Mouse (Mus musculus): Measurements from ENCODE around the gene Khdc4. TPM values are rescaled to one million over a fixed set of nuclear protein-coding genes. Genes with fewer than 3 reads are reported as not detected.

Gene Khdc4
- total and polyA plus RNA-seq, 3 experiments = 47.4 to 71.0 TPM; not detected in 1

DNA sequence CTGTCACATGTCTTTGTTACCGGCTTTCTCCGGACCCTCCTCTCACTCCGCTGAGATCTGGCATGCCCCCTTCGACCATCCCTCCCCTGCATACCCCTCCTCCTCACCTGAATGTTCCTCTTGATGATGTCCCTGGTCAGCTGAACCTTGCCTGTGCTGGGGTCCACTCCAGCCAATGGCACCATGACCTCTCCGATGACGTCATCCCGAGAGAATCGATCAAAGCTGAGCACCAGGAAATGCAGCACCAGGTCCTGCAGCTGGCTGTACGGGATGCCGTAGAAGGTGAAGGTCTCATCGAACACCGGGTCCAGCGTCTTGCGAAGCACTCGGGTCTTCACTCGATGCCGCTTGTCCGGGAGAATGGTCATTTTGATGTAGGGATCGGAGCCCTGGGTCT lies 76.0 kb downstream of the Khdc4 start:
- H3K27ac ChIP-seq (ENCODE audit: control insufficient read depth, low read depth, low read length) = no peak overlapping the region
- H3K9me3 ChIP-seq (replicated peaks; ENCODE audit: insufficient read depth, low read length) = no peaks in the 10 kb centered on the region
- no peak overlapping the region for H3K9ac ChIP-seq (ENCODE audit: control insufficient read depth, low read depth, low read length, poor library complexity, severe bottlenecking)
- no peak for DNase-seq (ENCODE audit: low read depth, low spot score)
- peaks cover 0 to 13% of the 10 kb centered on the region in 2 experiments; a peak in 2 of 4 replicates for H3K36me3 ChIP-seq (ENCODE audit: control insufficient read depth in 1 of 2, insufficient read depth in 2 of 2, low read length in 2 of 2)
- H3K27me3 ChIP-seq (ENCODE audit: control insufficient read depth in 1 of 2, insufficient read depth in 2 of 2, low read length in 2 of 2) = no peaks in the 10 kb centered on the region
- no peaks in the 10 kb centered on the region for H3K79me2 ChIP-seq (ENCODE audit: control insufficient read depth, insufficient read depth, low read length, poor library complexity)
- TF ChIP-seq MYB (IDR thresholded peaks at IDR 0.05; ENCODE audit: low read depth, low read length) (no peak), KAT2A (conservative IDR thresholded peaks at IDR 0.05; ENCODE audit: low read depth, low read length) (no peak), SIN3A (IDR thresholded peaks at IDR 0.05; ENCODE audit: low read length) (no peak), JUND (IDR thresholded peaks at IDR 0.05; ENCODE audit: low read depth, low read length) (no peak), NELFE (IDR thresholded peaks at IDR 0.05; ENCODE audit: low read depth, low read length) (no peak), MYC (IDR thresholded peaks at IDR 0.05; ENCODE audit: low read depth, low read length) (no peak), EP300 (IDR thresholded peaks at IDR 0.05; ENCODE audit: low read depth in 1 of 2, low read length in 2 of 2) (no peak), MAFK (IDR thresholded peaks at IDR 0.05; ENCODE audit: borderline replicate concordance, low read depth, low read length) (no peak), MAZ (IDR thresholded peaks at IDR 0.05; ENCODE audit: low read depth, low read length) (no peak), POLR2AphosphoS2 (IDR thresholded peaks at IDR 0.05; ENCODE audit: low read length) (no peak), HCFC1 (IDR thresholded peaks at IDR 0.05; ENCODE audit: low read depth, low read length) (no peak), TCF12 (IDR thresholded peaks at IDR 0.05; ENCODE audit: low read depth, low read length) (no peak), E2F4 (IDR thresholded peaks at IDR 0.05; ENCODE audit: borderline replicate concordance, low read depth, low read length) (no peak), NRF1 (IDR thresholded peaks at IDR 0.05; ENCODE audit: insufficient read depth, low read depth, low read length, poor library complexity, severe bottlenecking) (no peak), MAX (IDR thresholded peaks at IDR 0.05; ENCODE audit: low read length) (no peak), USF1 (IDR thresholded peaks at IDR 0.05; ENCODE audit: low read depth, low read length) (no peak)
- peaks cover 8 to 14% of the 10 kb centered on the region in 2 experiments; a peak in 3 of 4 replicates for H3K4me1 ChIP-seq (ENCODE audit: control insufficient read depth in 1 of 2, insufficient read depth in 2 of 2, low read length in 2 of 2)
- H3K4me3 ChIP-seq (ENCODE audit: control insufficient read depth in 1 of 2, insufficient read depth in 1 of 2, low read depth in 2 of 2, low read length in 2 of 2) = no peak overlapping the region

DNA sequence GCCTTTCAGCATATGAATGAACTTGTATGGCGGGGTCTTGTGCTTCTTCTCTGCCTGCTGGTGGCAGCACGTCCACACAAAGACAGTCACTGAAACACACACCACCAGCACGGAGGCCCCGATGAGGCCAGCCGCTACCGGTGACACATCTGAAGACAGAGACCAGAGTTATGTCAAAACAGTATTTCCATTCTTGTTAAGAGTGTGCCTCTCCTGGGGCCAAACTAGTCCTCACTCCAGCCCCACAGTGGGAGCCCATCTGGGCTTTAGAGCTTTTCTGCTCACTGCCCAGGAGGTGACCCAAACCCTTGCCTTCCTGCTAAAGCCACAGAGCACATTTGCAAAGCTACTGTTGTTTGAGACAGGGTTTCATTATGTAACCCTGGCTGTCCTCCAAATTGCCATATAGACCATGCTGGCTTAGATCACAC lies 76.8 kb downstream of the Khdc4 start:
- Histone ChIP-seq H3K79me2 (ENCODE audit: control insufficient read depth, insufficient read depth, low read length, poor library complexity) (no peaks in the 10 kb centered on the region), H3K4me3 (ENCODE audit: control insufficient read depth in 1 of 2, insufficient read depth in 1 of 2, low read depth in 2 of 2, low read length in 2 of 2) (no peak overlapping the region), H3K27me3 (ENCODE audit: control insufficient read depth in 1 of 2, insufficient read depth in 2 of 2, low read length in 2 of 2) (no peaks in the 10 kb centered on the region; a peak in 1 of 4 replicates), H3K36me3 (ENCODE audit: control insufficient read depth in 1 of 2, insufficient read depth in 2 of 2, low read length in 2 of 2) (peaks cover 0 to 13% of the 10 kb centered on the region in 2 experiments; a peak in 2 of 4 replicates), H3K9ac (ENCODE audit: control insufficient read depth, low read depth, low read length, poor library complexity, severe bottlenecking) (no peak overlapping the region), H3K27ac (ENCODE audit: control insufficient read depth, low read depth, low read length) (no peak overlapping the region), H3K9me3 (replicated peaks; ENCODE audit: insufficient read depth, low read length) (no peaks in the 10 kb centered on the region), H3K4me1 (ENCODE audit: control insufficient read depth in 1 of 2, insufficient read depth in 2 of 2, low read length in 2 of 2) (peaks cover 8 to 14% of the 10 kb centered on the region in 2 experiments; a peak in 3 of 4 replicates)
- TF ChIP-seq CTCF (IDR thresholded peaks at IDR 0.05 in 2 of 3, conservative IDR thresholded peaks at IDR 0.05 in 1 of 3; ENCODE audit: control insufficient read depth in 1 of 3, insufficient read depth in 1 of 3, low read depth in 2 of 3, low read length in 3 of 3, poor library complexity in 1 of 3, severe bottlenecking in 1 of 3) (peak in 2 of 3 experiments; percentile 17 to 31; a peak in 2 of 6 replicates), JUND (IDR thresholded peaks at IDR 0.05; ENCODE audit: low read depth, low read length) (no peak), RAD21 (IDR thresholded peaks at IDR 0.05; ENCODE audit: low read depth, low read length) (peak; percentile 28), SMC3 (IDR thresholded peaks at IDR 0.05; ENCODE audit: low read depth, low read length) (0 out of 2 replicates have a peak, but pooled peaks have one; percentile 8), CHD1 (IDR thresholded peaks at IDR 0.05; ENCODE audit: low read depth, low read length) (no peak)
- DNase-seq (ENCODE audit: low read depth, low spot score) = no peak

Other genes starting within 250 kb of the Khdc4 start
- gene Sema4a, start 224.6 kb upstream of the Khdc4 start, total RNA-seq (2012; rRNA removed) = 31.4 and 45.3 TPM in 2 replicates
- 10 to 100 TPM in 1 of 2 experiments, not detected in 1; 33.5 TPM for gene Sema4a, start 224.6 kb upstream of the Khdc4 start, polyA plus RNA-seq (2012; ENCODE audit: insufficient read depth in 1 of 2, insufficient read length in 2 of 2, low read depth in 1 of 2, low replicate concordance in 2 of 2, missing spikeins in 1 of 2)
- gene Lmna, start 175.8 kb upstream of the Khdc4 start, total RNA-seq (2012; rRNA removed) = 388 and 394 TPM in 2 replicates
- gene Lmna, start 175.8 kb upstream of the Khdc4 start, polyA plus RNA-seq (2012; ENCODE audit: insufficient read depth in 1 of 2, insufficient read length in 2 of 2, low read depth in 1 of 2, low replicate concordance in 2 of 2, missing spikeins in 1 of 2) = 100 to 1,000 TPM; 128 to 302 TPM
- 4.3 and 5.5 TPM in 2 replicates for gene Mex3a, start 153.4 kb upstream of the Khdc4 start, total RNA-seq (2012; rRNA removed)
- 10 to 100 TPM in 1 of 2 experiments, not detected in 1; 10.1 TPM for gene Mex3a, start 153.4 kb upstream of the Khdc4 start, polyA plus RNA-seq (2012; ENCODE audit: insufficient read depth in 1 of 2, insufficient read length in 2 of 2, low read depth in 1 of 2, low replicate concordance in 2 of 2, missing spikeins in 1 of 2)
- 0.75 and 0.96 TPM in 2 replicates for gene Rab25, start 137.5 kb upstream of the Khdc4 start, total RNA-seq (2012; rRNA removed)
- gene Rab25, start 137.5 kb upstream of the Khdc4 start, polyA plus RNA-seq (2012; ENCODE audit: insufficient read depth in 1 of 2, insufficient read length in 2 of 2, low read depth in 1 of 2, low replicate concordance in 2 of 2, missing spikeins in 1 of 2) = 1 to 10 TPM in 1 of 2 experiments, not detected in 1; 1.9 TPM
- 125 and 127 TPM in 2 replicates for gene Lamtor2, start 132.7 kb upstream of the Khdc4 start, total RNA-seq (2012; rRNA removed)
- gene Lamtor2, start 132.7 kb upstream of the Khdc4 start, polyA plus RNA-seq (2012; ENCODE audit: insufficient read depth in 1 of 2, insufficient read length in 2 of 2, low read depth in 1 of 2, low replicate concordance in 2 of 2, missing spikeins in 1 of 2) = 100 to 1,000 TPM in 1 of 2 experiments, not detected in 1; 188 TPM
- 73.0 and 83.0 TPM in 2 replicates for gene Ubqln4, start 132.0 kb upstream of the Khdc4 start, total RNA-seq (2012; rRNA removed)
- gene Ubqln4, start 132.0 kb upstream of the Khdc4 start, polyA plus RNA-seq (2012; ENCODE audit: insufficient read depth in 1 of 2, insufficient read length in 2 of 2, low read depth in 1 of 2, low replicate concordance in 2 of 2, missing spikeins in 1 of 2) = 100 to 1,000 TPM in 1 of 2 experiments, 10 to 100 TPM in 1; 43.6 to 171 TPM
- 500 and 594 TPM in 2 replicates for gene Ssr2, start 109.9 kb upstream of the Khdc4 start, total RNA-seq (2012; rRNA removed)
- 100 to 1,000 TPM; 176 to 706 TPM for gene Ssr2, start 109.9 kb upstream of the Khdc4 start, polyA plus RNA-seq (2012; ENCODE audit: insufficient read depth in 1 of 2, insufficient read length in 2 of 2, low read depth in 1 of 2, low replicate concordance in 2 of 2, missing spikeins in 1 of 2)
- 113 and 131 TPM in 2 replicates for gene Arhgef2, start 79.8 kb upstream of the Khdc4 start, total RNA-seq (2012; rRNA removed)
- gene Arhgef2, start 79.8 kb upstream of the Khdc4 start, polyA plus RNA-seq (2012; ENCODE audit: insufficient read depth in 1 of 2, insufficient read length in 2 of 2, low read depth in 1 of 2, low replicate concordance in 2 of 2, missing spikeins in 1 of 2) = 100 to 1,000 TPM in 1 of 2 experiments, not detected in 1; 183 TPM
- 0.08 TPM in 1 of 2 replicates, not detected in the other for gene Rxfp4, start 32.7 kb upstream of the Khdc4 start, total RNA-seq (2012; rRNA removed)
- gene Rxfp4, start 32.7 kb upstream of the Khdc4 start, polyA plus RNA-seq (2012; ENCODE audit: insufficient read depth in 1 of 2, insufficient read length in 2 of 2, low read depth in 1 of 2, low replicate concordance in 2 of 2, missing spikeins in 1 of 2) = under 1 TPM in 1 of 2 experiments, not detected in 1; 0.06 TPM
- gene Rit1, start 31.0 kb downstream of the Khdc4 start, total RNA-seq (2012; rRNA removed) = 28.7 and 38.6 TPM in 2 replicates
- gene Rit1, start 31.0 kb downstream of the Khdc4 start, polyA plus RNA-seq (2012; ENCODE audit: insufficient read depth in 1 of 2, insufficient read length in 2 of 2, low read depth in 1 of 2, low replicate concordance in 2 of 2, missing spikeins in 1 of 2) = 10 to 100 TPM in 1 of 2 experiments, not detected in 1; 34.1 TPM
- 0.19 and 0.56 TPM in 2 replicates for gene Syt11, start 89.4 kb downstream of the Khdc4 start, total RNA-seq (2012; rRNA removed)
- gene Syt11, start 89.4 kb downstream of the Khdc4 start, polyA plus RNA-seq (2012; ENCODE audit: insufficient read depth in 1 of 2, insufficient read length in 2 of 2, low read depth in 1 of 2, low replicate concordance in 2 of 2, missing spikeins in 1 of 2) = 1 to 10 TPM in 1 of 2 experiments, not detected in 1; 1.4 TPM
- 34.3 and 35.0 TPM in 2 replicates for gene Gon4l, start 149.4 kb downstream of the Khdc4 start, total RNA-seq (2012; rRNA removed)
- 10 to 100 TPM; 33.8 to 52.2 TPM for gene Gon4l, start 149.4 kb downstream of the Khdc4 start, polyA plus RNA-seq (2012; ENCODE audit: insufficient read depth in 1 of 2, insufficient read length in 2 of 2, low read depth in 1 of 2, low replicate concordance in 2 of 2, missing spikeins in 1 of 2)
- 70.6 and 82.6 TPM in 2 replicates for gene Msto1, start 228.2 kb downstream of the Khdc4 start, total RNA-seq (2012; rRNA removed)
- gene Msto1, start 228.2 kb downstream of the Khdc4 start, polyA plus RNA-seq (2012; ENCODE audit: insufficient read depth in 1 of 2, insufficient read length in 2 of 2, low read depth in 1 of 2, low replicate concordance in 2 of 2, missing spikeins in 1 of 2) = 100 to 1,000 TPM in 1 of 2 experiments, not detected in 1; 101 TPM

Measured in MEL (cell line).